Mouse (Mus musculus) liver, embryonic 14.5 days (tissue): Measurements from ENCODE around the gene Ect2.

Source experiments
- CTCF ChIP-seq: IDR thresholded peaks from 2 replicates; pipeline ENCODE4 v1.5.1; 2016; ENCODE audit warnings: antibody characterized with exemption, low read depth, control low read depth
- EP300 ChIP-seq: IDR thresholded peaks from 2 replicates; pipeline ENCODE4 v1.6.1; 2016; ENCODE audit warnings: antibody characterized with exemption, low read depth

DNA sequence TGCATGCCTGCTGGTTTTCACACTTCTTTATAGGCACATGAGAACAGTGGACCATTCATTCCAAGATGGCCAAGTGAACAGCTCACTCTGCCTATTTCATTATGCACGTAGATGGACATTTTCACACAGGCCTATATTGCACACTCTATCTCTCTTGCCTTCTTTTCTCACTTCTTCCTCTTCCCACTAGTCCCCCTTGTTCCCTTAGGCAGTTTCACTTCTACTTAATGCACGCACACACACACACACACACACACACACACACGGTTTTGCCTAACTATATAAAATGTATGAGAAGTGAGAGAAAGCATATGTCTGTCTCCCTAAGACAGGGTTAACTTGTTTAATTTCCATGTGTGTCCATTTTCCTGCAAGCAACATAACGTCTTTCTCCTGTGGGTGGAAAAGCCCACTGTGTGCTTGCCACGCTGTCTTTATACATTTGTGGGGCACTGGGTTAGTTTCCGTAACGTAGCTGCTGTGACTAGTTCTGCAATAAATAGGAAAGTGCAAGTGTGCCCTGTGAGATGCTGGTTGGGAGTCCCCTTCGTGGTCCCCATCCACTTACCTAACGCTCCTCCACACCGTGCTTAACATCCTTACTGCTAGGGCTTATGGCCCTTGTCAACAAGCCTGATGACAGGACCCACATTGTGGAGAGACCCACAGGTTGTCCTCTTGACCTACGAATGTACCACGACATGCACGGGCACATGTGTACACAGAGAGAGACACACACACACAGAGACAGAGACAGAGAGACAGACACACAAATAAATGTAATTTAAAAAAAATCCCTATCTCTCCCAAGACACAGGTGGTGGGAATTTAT lies 72.2 kb downstream of the Ect2 start:
- TF ChIP-seq CTCF, result no peak
- TF ChIP-seq EP300, result no peak
